Mouse (Mus musculus) CD4-positive helper T cell, adult 2 months (primary cell): ENCODE data around the gene Pde4c.
A peak's percentile ranks its signal among the peaks of the same experiment; 100 is the strongest.

Experiments
- DNase-seq: peaks from one replicate; pipeline ENCODE4 v3.0.0-alpha.2; 2012; ENCODE audit warnings: low read depth, missing footprints, low spot score

Pde4c gene

DNA sequence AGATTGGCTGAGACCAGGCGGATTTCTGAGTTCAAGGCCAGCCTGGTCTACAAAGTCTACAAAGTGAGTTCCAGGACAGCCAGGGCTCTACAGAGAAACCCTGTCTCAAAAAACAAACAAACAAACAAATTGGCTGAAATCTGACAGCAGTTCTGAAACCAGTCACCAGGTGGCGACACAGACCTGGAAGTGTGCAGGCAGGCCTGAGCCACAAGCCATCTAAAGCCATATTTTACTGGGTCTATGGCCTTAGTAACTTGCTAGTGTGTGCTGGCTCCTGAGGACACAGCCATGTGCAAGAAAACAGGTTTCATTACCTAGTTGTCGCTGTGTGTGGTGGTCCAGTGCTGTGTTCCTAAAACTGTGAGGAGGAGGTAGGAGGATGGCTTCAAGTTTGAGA is 2.8 kb upstream of the Pde4c start:
- peak; percentile 77 for DNase-seq

DNA sequence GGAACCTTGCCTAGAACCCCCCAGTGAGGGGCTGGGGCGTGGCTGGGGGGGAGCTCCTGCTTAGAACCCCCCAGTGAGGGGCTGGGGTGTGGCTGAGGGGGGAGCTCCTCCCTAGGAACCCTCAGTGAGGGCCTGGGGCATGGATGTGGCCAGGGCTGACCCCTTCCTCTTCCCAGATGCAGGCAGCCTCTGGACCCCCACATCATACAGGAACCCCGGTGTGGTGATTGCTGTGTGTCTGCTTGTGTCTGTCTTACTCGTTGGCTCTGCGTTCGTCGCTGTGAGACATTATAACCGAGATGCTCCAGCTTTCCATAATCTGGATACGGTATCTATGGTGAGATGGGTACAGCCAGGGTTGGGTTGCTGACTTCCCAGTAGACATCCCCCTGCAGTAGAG is 1.9 kb upstream of the Pde4c start:
- DNase-seq, result no peak

- DNase-seq, result no peak
These were observed 696 bp downstream of the Pde4c start for GRCm38 (mm10) chr8:70724216-70724615.

DNA sequence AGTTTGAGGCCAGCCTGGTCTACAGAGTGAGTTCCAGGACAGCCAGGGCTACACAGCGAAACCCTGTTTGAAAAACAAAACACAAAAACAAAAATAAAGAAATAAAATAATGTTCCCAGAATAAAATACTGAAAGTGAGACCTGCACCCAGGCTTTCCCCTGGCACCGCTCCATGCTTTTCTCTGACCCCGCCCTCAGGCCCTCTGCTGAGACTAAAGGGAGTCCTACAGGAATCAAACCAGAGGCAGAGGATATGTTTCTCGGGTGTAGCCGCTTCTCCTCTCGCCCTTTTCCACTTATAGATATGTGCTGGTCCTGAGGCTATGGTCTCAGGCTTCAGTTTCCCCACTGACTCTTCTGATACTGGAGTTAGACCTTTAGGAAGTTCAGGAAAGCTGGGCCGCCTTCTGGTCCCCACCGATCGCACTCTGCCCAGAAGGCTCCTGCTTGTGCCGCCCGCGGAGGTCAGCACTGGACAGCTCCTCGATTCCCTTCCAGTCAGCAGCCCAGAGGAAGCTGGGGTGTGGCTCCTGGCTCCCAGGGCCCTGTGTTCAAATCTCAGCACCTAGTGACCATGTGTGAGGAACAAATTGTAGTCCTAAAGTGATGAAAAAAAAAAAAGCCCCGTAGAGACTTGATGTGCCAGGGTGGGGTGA is 2.4 kb downstream of the Pde4c start:
- DNase-seq, result no peak

- DNase-seq, result no peak
These were observed 3.2 kb downstream of the Pde4c start for GRCm38 (mm10) chr8:70726721-70727120.

DNA sequence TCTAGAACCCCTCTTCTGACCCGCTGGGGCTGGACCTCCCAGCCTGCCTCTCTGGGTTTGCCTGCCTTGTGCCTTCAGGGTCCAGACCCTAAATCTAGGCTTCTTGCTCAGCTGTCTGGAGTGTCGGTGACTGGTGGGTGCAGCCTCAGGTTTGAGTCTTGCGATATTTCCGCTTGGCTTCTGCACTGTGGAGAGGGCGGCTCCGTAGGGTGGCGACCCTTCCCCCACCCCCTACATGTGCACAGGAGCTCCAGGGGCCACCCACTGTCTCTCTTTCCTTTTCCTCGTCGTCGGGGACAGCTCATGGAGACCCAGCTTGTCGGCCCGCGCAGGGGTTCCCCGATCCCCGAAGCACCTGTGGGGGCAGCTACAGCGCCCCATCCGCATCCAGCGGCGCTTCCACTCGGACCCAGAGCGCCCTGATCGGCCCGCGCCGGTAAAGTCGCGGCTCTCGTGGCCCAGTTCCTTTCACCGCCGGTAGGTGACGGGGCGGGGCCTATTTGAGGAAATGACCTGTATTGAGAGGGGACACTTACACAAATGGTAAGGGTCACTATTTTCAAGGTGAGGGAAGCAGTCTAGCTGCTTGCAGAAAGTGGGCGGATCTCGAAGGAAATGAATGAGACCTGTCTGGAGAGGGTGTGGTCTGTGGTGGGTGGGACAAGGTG is 6.4 kb downstream of the Pde4c start:
- peak; percentile 55 for DNase-seq

DNA sequence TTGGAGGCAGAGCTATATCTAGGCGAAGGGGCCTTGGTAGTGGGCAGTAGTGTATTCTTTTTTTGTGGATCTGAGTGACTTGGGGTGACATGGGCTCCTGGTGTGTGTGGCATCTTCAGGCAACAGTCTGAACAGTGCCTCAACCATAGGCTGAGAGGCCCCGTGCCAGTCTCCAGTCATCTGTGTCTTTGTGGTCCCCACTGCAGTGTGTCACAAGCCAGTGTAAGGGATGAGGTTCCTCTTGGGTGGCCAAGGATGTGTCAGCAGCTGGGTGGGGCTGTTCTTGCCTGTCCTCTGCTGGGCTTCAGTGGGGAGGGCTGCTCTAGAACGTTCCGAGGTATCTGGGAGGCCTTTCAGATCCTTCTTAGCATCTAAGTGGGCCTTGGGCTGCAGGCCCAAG is 7.4 kb downstream of the Pde4c start:
- no peak for DNase-seq

- no peak for DNase-seq
These were observed 14.2 kb downstream of the Pde4c start for GRCm38 (mm10) chr8:70737705-70738104.

GRCm38 (mm10) chr8:70738211-70738610 is 14.7 kb downstream of the Pde4c start:
- DNase-seq, result no peak

DNA sequence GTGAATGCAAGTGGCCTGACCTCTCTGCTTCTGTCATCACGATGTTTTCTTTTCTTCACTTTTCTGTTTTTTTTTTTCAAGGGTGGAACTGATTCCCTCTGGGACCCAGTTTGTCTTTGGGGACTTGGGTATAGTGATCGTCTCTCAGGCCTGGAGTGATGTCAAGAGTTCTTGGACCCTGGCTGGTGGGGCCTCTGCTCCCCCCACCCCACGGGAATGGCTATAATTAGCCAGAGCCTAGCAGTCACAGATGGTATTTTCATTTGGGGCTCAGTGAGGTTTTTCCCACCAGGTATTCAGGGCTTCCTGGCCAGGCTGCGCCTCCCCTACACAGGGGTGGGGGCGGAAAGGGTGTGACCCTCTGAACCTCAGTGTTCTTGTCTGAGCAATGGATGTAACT is 18.1 kb downstream of the Pde4c start:
- no peak for DNase-seq

GRCm38 (mm10) chr8:70742176-70742575 is 18.7 kb downstream of the Pde4c start:
- DNase-seq, result no peak

DNA sequence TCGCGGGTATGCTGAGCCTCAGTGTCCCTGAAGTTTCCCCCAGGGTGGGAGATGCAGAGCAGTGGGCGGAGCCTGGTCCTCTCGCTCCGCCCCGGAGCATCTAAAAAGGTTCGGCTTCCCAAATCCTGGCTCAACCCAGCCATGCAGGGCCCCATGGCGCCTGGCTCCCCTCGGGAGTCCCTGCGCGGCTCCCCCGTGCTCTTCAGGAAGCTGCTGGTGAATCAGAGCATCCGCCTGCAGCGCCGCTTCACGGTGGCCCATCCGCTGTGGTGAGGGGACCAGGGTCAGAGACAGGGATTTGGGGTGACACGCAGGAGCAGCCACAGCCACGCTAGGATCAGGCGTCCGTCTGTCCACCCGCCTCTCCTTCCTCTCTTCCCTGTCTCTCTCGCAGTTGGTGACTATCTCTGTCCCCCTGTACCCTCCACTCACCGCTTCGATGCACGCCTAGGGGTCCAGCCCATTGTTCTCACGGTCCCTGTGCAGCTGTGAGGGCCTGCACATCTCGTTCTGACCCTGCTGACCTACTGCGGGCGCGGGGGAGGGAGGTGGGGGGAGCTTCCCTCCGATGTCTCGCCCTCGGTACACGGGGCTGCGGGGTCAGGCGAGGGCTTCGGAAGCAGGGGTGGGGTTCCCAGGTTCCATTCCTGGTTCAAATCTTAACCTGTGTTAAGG is 19.6 kb downstream of the Pde4c start:
- DNase-seq, result no peak

GRCm38 (mm10) chr8:70743656-70744590 is 20.4 kb downstream of the Pde4c start:
- peak; percentile 57 for DNase-seq

DNA sequence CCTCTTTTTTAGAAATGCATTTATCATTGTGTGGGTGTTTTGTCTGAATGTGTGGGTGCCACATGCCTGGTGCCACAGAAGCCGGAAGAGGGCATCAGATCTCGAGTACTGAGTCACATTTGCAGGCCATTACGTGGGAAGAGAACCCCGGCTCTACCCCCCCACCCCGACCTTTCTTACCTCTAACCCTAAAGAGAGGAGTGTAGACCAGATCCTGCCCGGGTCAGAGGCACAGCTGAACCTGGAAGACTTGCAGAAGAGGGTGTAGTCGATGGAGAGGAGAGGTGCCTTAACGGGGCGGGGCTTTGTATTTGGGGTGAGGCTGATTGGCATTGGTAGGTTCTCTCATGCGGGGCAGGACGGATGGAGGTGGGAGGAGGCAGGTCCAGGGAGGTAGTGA is 21.3 kb downstream of the Pde4c start:
- peak; percentile 71 for DNase-seq

GRCm38 (mm10) chr8:70745691-70746220 is 22.2 kb downstream of the Pde4c start:
- no peak for DNase-seq

DNA sequence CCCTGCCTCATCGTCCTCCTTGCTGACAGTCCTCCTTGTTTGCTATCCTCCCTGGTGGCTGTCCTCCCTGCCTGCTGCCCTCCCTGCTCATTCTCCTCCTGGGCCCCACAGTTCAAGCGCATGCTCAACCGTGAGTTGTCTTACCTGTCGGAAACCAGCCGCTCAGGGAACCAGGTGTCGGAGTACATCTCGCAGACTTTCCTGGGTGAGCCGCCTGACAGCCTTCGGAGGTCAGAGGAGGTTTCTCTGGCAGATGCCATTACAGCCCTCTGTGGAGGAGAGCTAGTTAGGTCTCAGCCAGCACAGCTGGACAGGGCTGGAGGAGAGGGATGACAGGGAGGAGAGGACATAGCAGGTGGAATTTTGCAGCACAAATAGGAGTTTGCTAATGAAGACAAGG is 23.2 kb downstream of the Pde4c start:
- DNase-seq, result no peak

GRCm38 (mm10) chr8:70747211-70747890 is 23.8 kb downstream of the Pde4c start:
- no peak for DNase-seq

GRCm38 (mm10) chr8:70748246-70749096 is 25.0 kb downstream of the Pde4c start:
- no peak for DNase-seq

DNA sequence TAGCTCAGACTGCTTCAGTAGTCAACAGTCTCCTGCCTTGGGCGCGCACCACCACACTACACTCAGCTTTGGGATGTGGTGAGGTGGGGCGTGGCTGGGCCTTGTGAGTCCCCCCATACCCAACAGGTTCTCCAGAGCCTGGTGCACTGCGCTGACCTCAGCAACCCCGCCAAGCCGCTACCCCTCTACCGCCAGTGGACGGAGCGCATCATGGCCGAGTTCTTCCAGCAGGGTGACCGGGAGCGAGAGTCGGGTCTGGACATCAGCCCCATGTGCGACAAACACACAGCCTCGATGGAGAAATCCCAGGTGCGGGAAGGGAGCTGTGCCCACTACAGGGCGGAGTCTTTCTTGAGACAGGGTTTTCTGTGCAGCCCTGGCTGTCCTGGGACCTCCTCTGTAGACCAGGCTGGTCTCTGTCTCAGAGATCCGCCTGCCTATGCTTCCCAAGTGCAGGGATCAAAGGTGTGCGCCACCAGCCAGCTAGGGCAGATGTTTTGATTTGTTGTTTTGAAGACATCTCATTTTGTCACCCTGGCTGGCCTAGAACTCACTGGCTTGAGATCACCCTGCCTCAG is 25.7 kb downstream of the Pde4c start:
- DNase-seq, result no peak
